Mouse (Mus musculus) stomach, embryonic 14.5 days (tissue): ENCODE measurements around the gene Iffo2. TPM values are rescaled to one million over a fixed set of nuclear protein-coding genes. Genes with fewer than 3 reads are reported as not detected.

ENCODE experiments used
- ATAC-seq: fragments of 200-750 bp; cut with Nextera tagmentation; 2 replicates; pipeline ENCODE4 v1.8.0; 2017; ENCODE audit warnings: low read depth, moderate TSS enrichment; ENCODE audit not compliant: insufficient number of reproducible peaks, insufficient read depth, low FRiP score
- H3K27ac ChIP-seq: fragments of 300-500 bp; sonication (generic); 2 replicates; pipeline ENCODE4 v1.5.1; 2014; ENCODE audit warnings: mild to moderate bottlenecking, low read length, moderate library complexity, mixed read lengths
- H3K27me3 ChIP-seq: fragments of 300-500 bp; sonication (generic); 2 replicates; pipeline ENCODE4 v1.6.1; 2014; ENCODE audit warnings: low read length, control low read depth, mixed read lengths; ENCODE audit not compliant: control insufficient read depth, insufficient read depth
- H3K36me3 ChIP-seq: fragments of 300-500 bp; sonication (generic); 2 replicates; pipeline ENCODE4 v1.6.1; 2014; ENCODE audit warnings: mild to moderate bottlenecking, control low read depth, low read length, moderate library complexity, mixed read lengths; ENCODE audit not compliant: control insufficient read depth, insufficient read depth
- H3K4me1 ChIP-seq: fragments of 300-500 bp; sonication (generic); 2 replicates; pipeline ENCODE4 v1.6.1; 2014; ENCODE audit warnings: low read length, control low read depth, mixed read lengths; ENCODE audit not compliant: control insufficient read depth, insufficient read depth
- H3K4me2 ChIP-seq: fragments of 300-500 bp; sonication (generic); replicated peaks from 2 replicates; pipeline ENCODE4 v1.6.1; 2014; ENCODE audit warnings: low read depth, low read length, control low read depth
- H3K4me3 ChIP-seq: fragments of 300-500 bp; sonication (generic); 2 replicates; pipeline ENCODE4 v1.5.1; 2014; ENCODE audit warnings: low read depth, low read length, control low read depth
- H3K9ac ChIP-seq: fragments of 300-500 bp; sonication (generic); replicated peaks from 2 replicates; pipeline ENCODE4 v1.6.1; 2014; ENCODE audit warnings: low read depth, mild to moderate bottlenecking, control low read depth, low read length, moderate library complexity, mixed read lengths
- H3K9me3 ChIP-seq: fragments of 300-500 bp; sonication (generic); 2 replicates; pipeline ENCODE4 v1.6.1; 2016; ENCODE audit warnings: low read depth, low read length, control low read depth; ENCODE audit not compliant: control insufficient read depth
- WGBS: fragments of 180-500 bp; shearing (Covaris S2); extraction: QIAGEN DNeasy Blood & Tissue Kit; methylation state at CpG from one replicate; pipeline ENCODE4 v1.1.7; 2014; 5-methylcytosine and 5-hydroxymethylcytosine counted together
- microRNA-seq: library from miRNA; unstranded; fragments of <30 nt; microRNA quantifications from one replicate; pipeline ENCODE4, GENCODE M21; 2016
- polyA plus RNA-seq: library from polyadenylated mRNA; unstranded; fragments of >200 nt; fragmentation: Nextera tagmentation; extraction: Ambion mirVana; gene quantifications from 2 replicates; pipeline ENCODE4 v1.2.1, GENCODE M21; 2014

Iffo2 gene
- polyA plus RNA-seq, 1 experiment from 2014 or later, result 6.1 TPM

DNA sequence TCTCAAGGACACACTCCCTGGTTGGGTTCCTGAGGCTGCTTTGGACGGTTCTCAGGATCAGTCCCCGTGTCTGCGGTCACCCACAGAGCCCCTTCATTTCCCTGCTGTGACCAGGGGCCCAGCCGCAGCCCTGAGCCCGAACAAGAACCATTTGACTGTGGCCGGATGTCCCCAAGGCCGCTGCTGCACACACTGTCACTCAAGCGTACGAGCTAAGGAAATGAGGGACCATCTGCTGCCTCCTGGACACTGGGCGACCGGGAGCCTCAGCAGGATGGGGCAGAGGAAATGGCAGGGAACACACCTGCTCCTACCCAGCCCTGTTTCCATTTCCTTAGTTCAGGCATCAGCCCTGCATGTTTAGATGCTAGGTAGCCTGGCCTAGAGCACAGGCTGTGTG is 120.6 kb downstream of the Iffo2 start:
- no peaks in the 10 kb centered on the region for H3K4me1 ChIP-seq
- no peaks in the 10 kb centered on the region for H3K9me3 ChIP-seq
- WGBS, result 66% methylated on average over 11 of the region's 11 CpGs
- H3K4me2 ChIP-seq, result no peak overlapping the region
- no peaks in the 10 kb centered on the region for H3K27me3 ChIP-seq
- peaks cover 3% of the 10 kb centered on the region; the same call in 1 of the 2 replicates for H3K36me3 ChIP-seq
- no peak overlapping the region for H3K9ac ChIP-seq
- no peak overlapping the region for H3K4me3 ChIP-seq
- no peak overlapping the region for H3K27ac ChIP-seq
- no peak for ATAC-seq

GRCm38 (mm10) chr4:139653238-139653637 is 122.9 kb downstream of the Iffo2 start, which contains the start of gene Tas1r2:
TSS of gene Tas1r2 (plus strand) at chr4:139653538.
- H3K27ac ChIP-seq, result no peak within 1 kb of the TSS
- H3K4me2 ChIP-seq, result no peak within 1 kb of the TSS
- H3K36me3 ChIP-seq, result no peaks in the 10 kb centered on the region
- no peaks in the 10 kb centered on the region for H3K9me3 ChIP-seq
- 81% methylated on average over 8 of the region's 8 CpGs for WGBS
- no peaks in the 10 kb centered on the region for H3K27me3 ChIP-seq
- H3K4me1 ChIP-seq, result no peaks in the 10 kb centered on the region
- no peak for ATAC-seq
- H3K4me3 ChIP-seq, result no peak within 1 kb of the TSS
- H3K9ac ChIP-seq, result no peak within 1 kb of the TSS

- no peaks in the 10 kb centered on the region for H3K9me3 ChIP-seq
- H3K27ac ChIP-seq, result no peak overlapping the region
- H3K36me3 ChIP-seq, result no peaks in the 10 kb centered on the region
- no peak overlapping the region for H3K4me2 ChIP-seq
- no peak overlapping the region for H3K9ac ChIP-seq
- no peak overlapping the region for H3K4me3 ChIP-seq
- H3K4me1 ChIP-seq, result no peaks in the 10 kb centered on the region
- no peaks in the 10 kb centered on the region for H3K27me3 ChIP-seq
- 86% methylated on average over 14 of the region's 14 CpGs for WGBS
- no peak for ATAC-seq
These were observed 131.5 kb downstream of the Iffo2 start for GRCm38 (mm10) chr4:139661897-139662296.

DNA sequence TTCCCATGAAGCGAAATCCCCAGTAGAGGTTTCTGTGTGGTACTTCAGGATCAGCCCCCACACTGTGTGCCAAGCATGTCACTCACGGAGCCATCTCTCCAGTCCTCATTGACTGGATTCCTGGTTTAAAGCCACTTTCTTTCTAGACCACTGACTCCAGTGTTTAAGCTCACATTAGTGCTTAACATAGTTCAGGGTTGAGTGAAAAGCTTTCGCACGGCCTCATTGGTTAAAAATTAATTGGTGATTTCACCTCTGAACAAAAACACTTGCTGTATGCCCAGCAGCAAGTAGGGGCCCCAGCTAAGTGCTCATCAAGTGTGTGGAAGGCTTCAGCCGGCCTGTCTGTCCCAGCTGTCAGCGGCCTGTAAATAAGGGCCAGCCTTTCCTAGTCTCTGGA is 137.3 kb downstream of the Iffo2 start:
- 0 out of 2 replicates have a peak, but pooled peaks have one; percentile 33 for ATAC-seq
- Histone ChIP-seq H3K27me3 (no peaks in the 10 kb centered on the region), H3K9ac (no peak overlapping the region), H3K9me3 (no peaks in the 10 kb centered on the region), H3K27ac (no peak overlapping the region), H3K4me3 (no peak overlapping the region), H3K4me2 (no peak overlapping the region), H3K4me1 (no peaks in the 10 kb centered on the region), H3K36me3 (no peaks in the 10 kb centered on the region)
- 64% methylated on average over 6 of the region's 6 CpGs for WGBS

DNA sequence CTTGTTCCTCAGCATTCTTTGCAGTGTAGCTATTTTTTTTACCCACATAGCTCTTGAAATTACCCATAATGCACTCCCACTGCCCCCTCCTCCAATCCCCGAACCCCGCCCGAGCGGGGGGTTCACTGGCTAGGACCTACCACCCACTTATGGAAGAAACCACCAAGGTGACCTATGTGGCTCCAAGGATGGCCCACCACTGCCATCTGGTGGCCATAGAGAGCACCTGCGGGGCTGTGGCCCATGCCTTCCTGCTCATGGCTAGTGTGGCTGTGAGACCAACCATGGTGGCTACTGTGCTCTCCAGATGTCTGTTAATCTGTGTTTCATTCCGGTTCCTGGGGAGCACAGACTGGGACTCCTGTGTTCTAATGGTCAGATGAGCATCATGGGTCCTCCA is 139.5 kb downstream of the Iffo2 start:
- H3K4me2 ChIP-seq, result no peak overlapping the region
- no peaks in the 10 kb centered on the region for H3K36me3 ChIP-seq
- 23% methylated on average over 6 of the region's 6 CpGs for WGBS
- no peaks in the 10 kb centered on the region for H3K9me3 ChIP-seq
- no peak overlapping the region for H3K9ac ChIP-seq
- no peaks in the 10 kb centered on the region for H3K27me3 ChIP-seq
- no peak for ATAC-seq
- H3K27ac ChIP-seq, result no peak overlapping the region
- H3K4me3 ChIP-seq, result no peak overlapping the region
- no peaks in the 10 kb centered on the region for H3K4me1 ChIP-seq

Small RNA genes within 50 kb of the gene (microRNA-seq; reads per million reads assigned to microRNA genes)
- not detected for gene Gm25571
- not detected for gene Mir7020

Other genes with a start within 250 kb of the Iffo2 start
- 9.5 and 13.7 TPM in 2 replicates for gene Pqlc2, start 219.8 kb upstream of the Iffo2 start, polyA plus RNA-seq
- 107 and 108 TPM in 2 replicates for gene Akr7a5, start 219.8 kb upstream of the Iffo2 start, polyA plus RNA-seq
- gene Mrto4, start 178.0 kb upstream of the Iffo2 start, polyA plus RNA-seq, result 94.0 and 96.9 TPM in 2 replicates
- gene Emc1, start 178.0 kb upstream of the Iffo2 start, polyA plus RNA-seq, result 22.4 and 24.5 TPM in 2 replicates
- gene Ubr4, start 177.9 kb upstream of the Iffo2 start, polyA plus RNA-seq, result 86.6 and 88.1 TPM in 2 replicates
- gene Gm21969, start 72.6 kb downstream of the Iffo2 start, polyA plus RNA-seq, result not detected in 2 replicates
- 14.6 and 16.2 TPM in 2 replicates for gene Aldh4a1, start 92.3 kb downstream of the Iffo2 start, polyA plus RNA-seq
- gene Tas1r2, start 123.0 kb downstream of the Iffo2 start, polyA plus RNA-seq, result not detected in 2 replicates